Mouse (Mus musculus): ENCODE measurements around the gene Ero1lb. TPM values are rescaled to one million over a fixed set of nuclear protein-coding genes. Genes with fewer than 3 reads are reported as not detected.

Gene Ero1lb
- 11.1 and 11.3 TPM in 2 replicates for polyA plus RNA-seq (2012; rRNA removed)

DNA sequence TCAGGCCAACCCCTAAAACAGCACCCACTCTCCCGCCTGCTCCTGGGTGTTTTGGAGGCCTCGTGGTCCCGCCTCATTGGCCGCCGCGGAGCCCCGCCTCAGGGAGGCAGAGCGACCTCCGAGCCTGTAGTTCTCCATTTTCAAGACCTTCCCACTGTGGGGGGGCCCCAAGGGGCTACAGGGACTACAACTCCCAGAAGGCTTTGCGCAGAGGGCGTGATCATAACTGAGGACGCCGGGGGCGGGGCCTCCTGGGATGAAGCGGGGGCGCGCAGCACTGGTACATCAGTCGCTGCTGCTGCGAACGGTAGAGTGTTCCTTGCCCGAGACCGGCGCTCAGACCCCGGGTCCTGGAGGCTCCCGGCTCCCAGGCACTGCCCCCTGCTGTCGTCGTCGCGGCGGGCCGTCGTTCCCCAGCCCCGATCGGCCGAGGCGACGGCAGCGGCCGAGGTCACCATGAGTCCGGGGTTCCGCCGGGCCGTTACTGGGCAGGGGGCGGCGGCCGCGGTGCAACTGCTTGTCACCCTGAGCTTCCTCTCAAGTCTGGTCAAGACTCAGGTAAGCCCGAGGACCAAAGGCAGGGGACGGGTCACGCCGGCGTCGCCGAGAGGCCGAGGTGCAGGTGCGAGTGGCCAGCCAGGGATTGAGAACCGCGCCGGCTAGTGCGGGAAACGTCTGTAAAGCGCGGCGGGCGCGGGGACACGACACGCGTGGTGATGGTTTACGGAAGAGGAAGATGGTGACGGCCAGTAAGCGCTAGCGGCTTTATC is at the start of gene Ero1lb:
Ero1lb (plus strand) TSS at position 254 of the 770 bp plus-strand sequence.
- WGBS: under 1% methylated on average over 73 of the region's 73 CpGs
- TF ChIP-seq CTCF (IDR thresholded peaks at IDR 0.05; ENCODE audit: borderline replicate concordance, insufficient read depth, low read depth, low read length) (no peak), POLR2A (IDR thresholded peaks at IDR 0.05; ENCODE audit: borderline replicate concordance, insufficient read depth, low read length) (peak; percentile 60; the same call in 1 of the 2 replicates)
- peak within 1 kb of the TSS; percentile 14 for H3K27ac ChIP-seq (ENCODE audit: insufficient read depth, low read length)
- no peaks in the 10 kb centered on the region for H3K27me3 ChIP-seq (ENCODE audit: control insufficient read depth, insufficient read depth, low read length)
- H3K4me3 ChIP-seq (replicated peaks; ENCODE audit: insufficient read depth, low read depth, low read length): peak within 1 kb of the TSS; percentile 71
- DNase-seq: peak; percentile 99
- no peaks in the 10 kb centered on the region for H3K4me1 ChIP-seq (ENCODE audit: control insufficient read depth, insufficient read depth, low read length)

DNA sequence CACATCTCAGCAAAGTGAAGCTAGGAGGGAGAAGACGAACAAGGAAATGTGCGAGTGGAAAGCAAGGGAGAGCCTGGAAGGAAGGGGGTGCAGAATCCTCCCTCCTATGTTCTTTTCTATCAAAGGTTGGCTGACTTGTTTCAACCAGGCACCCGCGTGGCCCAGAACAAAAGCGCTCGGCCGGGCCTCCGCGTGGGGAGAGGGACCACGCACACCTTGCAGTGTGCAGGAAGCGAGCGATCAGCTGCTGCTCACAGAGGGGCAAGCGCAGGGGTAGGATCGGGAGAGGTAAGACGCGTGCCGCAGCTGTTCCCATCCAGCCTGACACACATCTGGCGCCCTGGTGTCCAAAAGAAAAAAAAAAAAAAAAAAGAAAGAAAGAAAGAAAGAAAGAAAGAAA is 46.3 kb upstream of the Ero1lb start:
- H3K27ac ChIP-seq (ENCODE audit: insufficient read depth, low read length): no peak overlapping the region
- no peak overlapping the region for H3K4me3 ChIP-seq (replicated peaks; ENCODE audit: insufficient read depth, low read depth, low read length)
- TF ChIP-seq CTCF (IDR thresholded peaks at IDR 0.05; ENCODE audit: borderline replicate concordance, insufficient read depth, low read depth, low read length): no peak
- H3K4me1 ChIP-seq (ENCODE audit: control insufficient read depth, insufficient read depth, low read length): no peaks in the 10 kb centered on the region
- WGBS: 5% methylated on average over 18 of the region's 18 CpGs
- DNase-seq: no peak
- H3K27me3 ChIP-seq (ENCODE audit: control insufficient read depth, insufficient read depth, low read length): no peaks in the 10 kb centered on the region; the same call in 1 of the 2 replicates

DNA sequence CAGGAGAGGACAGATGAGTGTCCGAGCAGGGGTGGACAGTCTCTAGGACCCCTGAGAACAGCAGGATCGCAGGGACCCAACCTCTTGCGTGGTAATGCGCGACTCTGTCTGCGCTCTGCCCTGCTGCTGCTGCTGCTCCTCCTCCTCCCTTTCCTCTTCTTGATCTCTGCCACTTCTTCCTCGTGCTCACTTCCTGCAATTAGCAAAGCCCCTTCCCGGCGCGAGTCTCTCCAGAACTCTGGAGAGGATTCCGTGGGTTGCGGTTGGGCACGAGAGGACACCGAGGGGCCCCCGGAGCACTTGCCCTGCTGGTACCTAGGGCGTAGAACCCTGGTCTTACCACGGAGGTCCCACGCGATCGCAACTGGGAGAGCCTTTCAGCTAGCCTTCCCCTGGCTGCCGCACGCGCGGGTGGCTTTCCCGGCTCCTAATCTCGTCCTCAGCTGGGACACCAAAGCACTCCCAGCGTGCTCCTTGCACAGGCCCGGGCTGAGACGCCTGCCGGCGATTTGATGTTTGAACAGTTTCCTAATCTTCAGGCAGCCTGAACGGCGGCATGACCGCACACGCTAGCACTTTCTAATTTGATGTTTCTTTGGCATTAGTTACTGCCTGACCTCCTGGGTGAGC is 45.6 kb upstream of the Ero1lb start, which contains the start of gene Edaradd:
Edaradd (minus strand) TSS at position 484 of the 630 bp plus-strand sequence.
- Histone ChIP-seq H3K4me3 (replicated peaks; ENCODE audit: insufficient read depth, low read depth, low read length) (peak within 1 kb of the TSS; percentile 38), H3K27me3 (ENCODE audit: control insufficient read depth, insufficient read depth, low read length) (no peaks in the 10 kb centered on the region; the same call in 1 of the 2 replicates), H3K27ac (ENCODE audit: insufficient read depth, low read length) (no peak within 1 kb of the TSS), H3K4me1 (ENCODE audit: control insufficient read depth, insufficient read depth, low read length) (no peaks in the 10 kb centered on the region)
- TF ChIP-seq CTCF (IDR thresholded peaks at IDR 0.05; ENCODE audit: borderline replicate concordance, insufficient read depth, low read depth, low read length) (0 out of 2 replicates have a peak, but pooled peaks have one; percentile 10), POLR2A (IDR thresholded peaks at IDR 0.05; ENCODE audit: borderline replicate concordance, insufficient read depth, low read length) (no peak)
- under 1% methylated on average over 35 of the region's 35 CpGs for WGBS
- peak; percentile 6 to 18 for DNase-seq

DNA sequence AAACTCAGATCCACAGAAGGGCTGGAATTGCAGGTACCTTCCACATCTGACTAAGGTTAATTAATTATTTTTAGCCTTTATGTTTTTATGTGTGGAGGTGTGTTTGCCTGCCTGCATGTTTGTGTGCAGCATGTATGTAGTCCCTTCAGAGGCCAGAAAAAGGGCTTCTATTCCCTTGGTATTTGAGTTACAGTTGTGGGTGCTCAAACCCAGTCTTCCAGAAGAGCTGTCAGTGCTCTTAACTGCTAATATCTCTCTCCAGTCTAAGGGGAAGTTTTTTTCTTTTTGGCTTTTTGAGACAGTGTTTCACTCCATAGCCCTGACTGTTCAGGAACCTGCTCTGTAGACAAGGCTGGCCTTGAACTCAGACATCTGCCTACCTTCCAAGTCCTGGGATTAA is 43.3 kb upstream of the Ero1lb start:
- Histone ChIP-seq H3K4me1 (ENCODE audit: control insufficient read depth, insufficient read depth, low read length) (no peaks in the 10 kb centered on the region), H3K27ac (ENCODE audit: insufficient read depth, low read length) (no peak overlapping the region), H3K4me3 (replicated peaks; ENCODE audit: insufficient read depth, low read depth, low read length) (no peak overlapping the region), H3K27me3 (ENCODE audit: control insufficient read depth, insufficient read depth, low read length) (no peaks in the 10 kb centered on the region; the same call in 1 of the 2 replicates)
- TF ChIP-seq CTCF (IDR thresholded peaks at IDR 0.05; ENCODE audit: borderline replicate concordance, insufficient read depth, low read depth, low read length): no peak
- DNase-seq: no peak

DNA sequence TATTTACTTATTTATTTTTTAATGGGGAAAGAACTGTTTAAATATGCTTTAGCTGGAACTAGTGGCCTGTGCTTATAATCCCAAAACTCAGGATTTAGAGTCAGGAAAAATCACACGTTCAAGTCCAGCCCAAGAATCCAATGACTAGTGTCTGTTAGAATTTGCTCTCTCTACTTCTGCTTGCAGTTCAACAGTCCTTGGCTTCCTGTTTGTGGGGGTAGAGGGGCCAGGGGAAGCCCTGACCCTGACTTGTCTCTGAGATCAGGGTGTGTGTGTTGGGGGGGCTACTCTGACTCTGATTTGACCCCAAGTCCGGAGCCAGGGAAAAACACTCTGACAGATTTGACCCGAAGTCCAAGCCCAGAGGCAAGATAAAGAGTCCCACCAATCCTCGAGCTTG is 40.0 kb upstream of the Ero1lb start:
- no peak for DNase-seq
- 94% methylated on average over 4 of the region's 4 CpGs for WGBS
- Histone ChIP-seq H3K4me3 (replicated peaks; ENCODE audit: insufficient read depth, low read depth, low read length) (no peak overlapping the region), H3K4me1 (ENCODE audit: control insufficient read depth, insufficient read depth, low read length) (no peaks in the 10 kb centered on the region), H3K27me3 (ENCODE audit: control insufficient read depth, insufficient read depth, low read length) (no peaks in the 10 kb centered on the region), H3K27ac (ENCODE audit: insufficient read depth, low read length) (no peak overlapping the region)
- TF ChIP-seq POLR2A (IDR thresholded peaks at IDR 0.05; ENCODE audit: borderline replicate concordance, insufficient read depth, low read length) (no peak), CTCF (IDR thresholded peaks at IDR 0.05; ENCODE audit: borderline replicate concordance, insufficient read depth, low read depth, low read length) (no peak)

DNA sequence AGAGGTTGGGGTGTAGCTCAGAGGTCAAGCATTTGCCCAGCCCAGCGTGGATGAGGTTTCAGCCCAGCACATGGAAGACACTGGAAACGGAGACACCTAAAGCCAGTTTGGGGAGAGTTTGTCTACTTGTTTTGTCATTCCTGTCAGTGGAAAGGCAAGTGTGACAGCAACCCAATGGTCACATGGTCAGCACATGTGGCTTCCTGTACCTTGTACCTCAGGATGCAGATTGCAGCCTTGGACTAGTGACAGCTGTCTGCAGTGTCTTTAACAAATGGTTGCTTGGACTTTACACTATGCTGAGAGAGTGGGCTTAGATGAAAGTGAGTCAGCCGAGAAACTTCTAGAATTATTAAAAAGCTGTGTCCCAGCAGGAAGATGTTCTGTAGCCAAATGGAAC is 31.0 kb upstream of the Ero1lb start:
- TF ChIP-seq POLR2A (IDR thresholded peaks at IDR 0.05; ENCODE audit: borderline replicate concordance, insufficient read depth, low read length) (no peak), CTCF (IDR thresholded peaks at IDR 0.05; ENCODE audit: borderline replicate concordance, insufficient read depth, low read depth, low read length) (no peak)
- no peak overlapping the region for H3K4me3 ChIP-seq (replicated peaks; ENCODE audit: insufficient read depth, low read depth, low read length)
- H3K4me1 ChIP-seq (ENCODE audit: control insufficient read depth, insufficient read depth, low read length): no peaks in the 10 kb centered on the region
- no peaks in the 10 kb centered on the region for H3K27me3 ChIP-seq (ENCODE audit: control insufficient read depth, insufficient read depth, low read length)
- DNase-seq: no peak
- WGBS: 81% methylated on average over 3 of the region's 3 CpGs
- H3K27ac ChIP-seq (ENCODE audit: insufficient read depth, low read length): no peak overlapping the region

DNA sequence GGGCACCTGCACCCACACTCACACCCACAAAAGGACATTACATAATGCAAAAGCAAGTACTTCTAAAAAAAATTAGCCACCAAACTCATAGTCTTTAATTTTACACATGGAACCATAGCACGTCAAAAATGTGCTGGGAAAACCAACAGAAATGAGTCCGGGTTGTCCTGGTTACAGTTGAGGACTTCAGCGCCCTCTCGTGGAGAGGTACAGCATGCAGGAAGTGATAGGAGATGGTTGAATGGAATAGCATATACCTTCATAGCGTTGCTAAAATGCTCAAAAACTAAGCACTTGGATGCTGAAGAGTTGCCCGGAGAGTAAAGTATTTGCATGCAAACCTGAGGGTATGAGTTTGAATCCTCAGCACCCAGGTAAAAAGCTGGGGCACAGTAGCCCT is 27.7 kb upstream of the Ero1lb start:
- H3K27ac ChIP-seq (ENCODE audit: insufficient read depth, low read length): no peak overlapping the region
- no peak for TF ChIP-seq CTCF (IDR thresholded peaks at IDR 0.05; ENCODE audit: borderline replicate concordance, insufficient read depth, low read depth, low read length)
- TF ChIP-seq POLR2A (IDR thresholded peaks at IDR 0.05; ENCODE audit: borderline replicate concordance, insufficient read depth, low read length): no peak
- H3K4me1 ChIP-seq (ENCODE audit: control insufficient read depth, insufficient read depth, low read length): no peaks in the 10 kb centered on the region
- no peaks in the 10 kb centered on the region for H3K27me3 ChIP-seq (ENCODE audit: control insufficient read depth, insufficient read depth, low read length)
- WGBS: 67% methylated on average over 6 of the region's 6 CpGs
- H3K4me3 ChIP-seq (replicated peaks; ENCODE audit: insufficient read depth, low read depth, low read length): no peak overlapping the region
- peak in 1 of 2 experiments; percentile 11 for DNase-seq

DNA sequence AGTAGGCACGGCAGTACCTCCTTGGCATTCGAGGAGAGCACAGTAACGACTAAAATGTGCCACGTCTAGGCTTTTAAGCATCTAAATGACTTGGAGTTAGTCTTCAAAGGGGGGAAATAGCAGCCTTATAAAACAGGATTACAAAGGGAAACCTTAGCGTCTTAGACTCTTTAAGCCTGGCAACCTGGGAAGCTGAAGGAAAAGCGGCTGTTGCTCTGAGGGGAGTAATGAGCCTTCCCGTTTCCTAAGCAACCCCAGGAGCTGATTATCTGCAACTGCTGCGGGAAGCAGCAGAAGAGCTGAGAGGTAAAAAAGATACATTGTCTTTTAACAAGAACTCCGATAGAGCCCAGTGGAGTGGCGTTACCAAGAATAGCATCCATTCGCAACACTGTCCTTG is 26.0 kb upstream of the Ero1lb start:
- no peak overlapping the region for H3K4me3 ChIP-seq (replicated peaks; ENCODE audit: insufficient read depth, low read depth, low read length)
- no peak for DNase-seq
- H3K27me3 ChIP-seq (ENCODE audit: control insufficient read depth, insufficient read depth, low read length): no peaks in the 10 kb centered on the region
- no peak overlapping the region for H3K27ac ChIP-seq (ENCODE audit: insufficient read depth, low read length)
- 5% methylated on average over 11 of the region's 11 CpGs for WGBS
- no peaks in the 10 kb centered on the region for H3K4me1 ChIP-seq (ENCODE audit: control insufficient read depth, insufficient read depth, low read length)
- TF ChIP-seq POLR2A (IDR thresholded peaks at IDR 0.05; ENCODE audit: borderline replicate concordance, insufficient read depth, low read length): no peak
- no peak for TF ChIP-seq CTCF (IDR thresholded peaks at IDR 0.05; ENCODE audit: borderline replicate concordance, insufficient read depth, low read depth, low read length)

Data from cerebellum, adult 2 months (tissue).